Mouse (Mus musculus): ENCODE data around the gene Gna13. TPM values are rescaled to one million over a fixed set of nuclear protein-coding genes. Genes with fewer than 3 reads are reported as not detected.

The Gna13 gene
- polyA plus RNA-seq, 1 experiment = 22.0 TPM

GRCm38 (mm10) chr11:109422263-109422662 is 59.6 kb downstream of the Gna13 start:
- H3K27me3 ChIP-seq (ENCODE audit: control insufficient read depth, insufficient read depth, low read length) = no peaks in the 10 kb centered on the region
- DNase-seq (ENCODE audit: low read depth in 1 of 2, low spot score in 2 of 2) = no peak
- no peak overlapping the region for H3K4me3 ChIP-seq (ENCODE audit: extremely low read depth, insufficient read depth, insufficient read length)
- H3K4me1 ChIP-seq (ENCODE audit: control insufficient read depth, insufficient read depth, insufficient read length) = peaks cover 16% of the 10 kb centered on the region; the same call in 1 of the 2 replicates
- WGBS = 96% methylated on average over 4 of the region's 4 CpGs
- no peak for TF ChIP-seq POLR2A (IDR thresholded peaks at IDR 0.05; ENCODE audit: low read depth, low read length)
- no peak for TF ChIP-seq CTCF (IDR thresholded peaks at IDR 0.05; ENCODE audit: extremely low read depth, insufficient read depth, insufficient read length, insufficient replicate concordance)
- no peaks in the 10 kb centered on the region for H3K36me3 ChIP-seq (ENCODE audit: control insufficient read depth, insufficient read depth, low read length)
- H3K27ac ChIP-seq (ENCODE audit: insufficient read depth, low read length) = no peak overlapping the region

GRCm38 (mm10) chr11:109423294-109423693 is 60.7 kb downstream of the Gna13 start:
- H3K27ac ChIP-seq (ENCODE audit: insufficient read depth, low read length) = no peak overlapping the region
- no peaks in the 10 kb centered on the region for H3K36me3 ChIP-seq (ENCODE audit: control insufficient read depth, insufficient read depth, low read length)
- H3K27me3 ChIP-seq (ENCODE audit: control insufficient read depth, insufficient read depth, low read length) = no peaks in the 10 kb centered on the region
- no peak for DNase-seq (ENCODE audit: low read depth in 1 of 2, low spot score in 2 of 2)
- H3K4me1 ChIP-seq (ENCODE audit: control insufficient read depth, insufficient read depth, insufficient read length) = peaks cover 14% of the 10 kb centered on the region; the same call in 1 of the 2 replicates
- 75% methylated on average over 1 of the region's 1 CpGs for WGBS
- H3K4me3 ChIP-seq (ENCODE audit: extremely low read depth, insufficient read depth, insufficient read length) = no peak overlapping the region
- no peak for TF ChIP-seq CTCF (IDR thresholded peaks at IDR 0.05; ENCODE audit: extremely low read depth, insufficient read depth, insufficient read length, insufficient replicate concordance)
- TF ChIP-seq POLR2A (IDR thresholded peaks at IDR 0.05; ENCODE audit: low read depth, low read length) = no peak

GRCm38 (mm10) chr11:109425392-109426271 is 63.0 kb downstream of the Gna13 start, which contains the start of gene Amz2:
Amz2 (plus strand) TSS chr11:109425946.
- Histone ChIP-seq H3K36me3 (ENCODE audit: control insufficient read depth, insufficient read depth, low read length) (peaks cover 7% of the 10 kb centered on the region), H3K4me3 (ENCODE audit: extremely low read depth, insufficient read depth, insufficient read length) (peak within 1 kb of the TSS; percentile 58), H3K27ac (ENCODE audit: insufficient read depth, low read length) (peak within 1 kb of the TSS; percentile 87), H3K27me3 (ENCODE audit: control insufficient read depth, insufficient read depth, low read length) (no peaks in the 10 kb centered on the region), H3K4me1 (ENCODE audit: control insufficient read depth, insufficient read depth, insufficient read length) (peaks cover 14% of the 10 kb centered on the region; the same call in 1 of the 2 replicates)
- under 1% methylated on average over 65 of the region's 65 CpGs for WGBS
- TF ChIP-seq POLR2A (IDR thresholded peaks at IDR 0.05; ENCODE audit: low read depth, low read length) (peak; percentile 26), CTCF (IDR thresholded peaks at IDR 0.05; ENCODE audit: extremely low read depth, insufficient read depth, insufficient read length, insufficient replicate concordance) (peak; percentile 92)
- DNase-seq (ENCODE audit: low read depth in 1 of 2, low spot score in 2 of 2) = peak; percentile 98 to 99

- Histone ChIP-seq H3K27ac (ENCODE audit: insufficient read depth, low read length) (peak overlapping the region; percentile 87), H3K4me3 (ENCODE audit: extremely low read depth, insufficient read depth, insufficient read length) (peak overlapping the region; percentile 55), H3K36me3 (ENCODE audit: control insufficient read depth, insufficient read depth, low read length) (peaks cover 7% of the 10 kb centered on the region), H3K27me3 (ENCODE audit: control insufficient read depth, insufficient read depth, low read length) (no peaks in the 10 kb centered on the region), H3K4me1 (ENCODE audit: control insufficient read depth, insufficient read depth, insufficient read length) (peaks cover 12% of the 10 kb centered on the region)
- WGBS = 0% methylated on average over 11 of the region's 11 CpGs
- DNase-seq (ENCODE audit: low read depth in 1 of 2, low spot score in 2 of 2) = no peak
- TF ChIP-seq POLR2A (IDR thresholded peaks at IDR 0.05; ENCODE audit: low read depth, low read length) = no peak
- TF ChIP-seq CTCF (IDR thresholded peaks at IDR 0.05; ENCODE audit: extremely low read depth, insufficient read depth, insufficient read length, insufficient replicate concordance) = no peak
These were observed 63.6 kb downstream of the Gna13 start for GRCm38 (mm10) chr11:109426272-109426586.

GRCm38 (mm10) chr11:109427353-109427752 is 64.7 kb downstream of the Gna13 start:
- Histone ChIP-seq H3K4me1 (ENCODE audit: control insufficient read depth, insufficient read depth, insufficient read length) (peaks cover 11% of the 10 kb centered on the region), H3K27me3 (ENCODE audit: control insufficient read depth, insufficient read depth, low read length) (no peaks in the 10 kb centered on the region), H3K4me3 (ENCODE audit: extremely low read depth, insufficient read depth, insufficient read length) (no peak overlapping the region), H3K36me3 (ENCODE audit: control insufficient read depth, insufficient read depth, low read length) (peaks cover 7% of the 10 kb centered on the region), H3K27ac (ENCODE audit: insufficient read depth, low read length) (no peak overlapping the region)
- no peak for TF ChIP-seq CTCF (IDR thresholded peaks at IDR 0.05; ENCODE audit: extremely low read depth, insufficient read depth, insufficient read length, insufficient replicate concordance)
- TF ChIP-seq POLR2A (IDR thresholded peaks at IDR 0.05; ENCODE audit: low read depth, low read length) = no peak
- 97% methylated on average over 5 of the region's 5 CpGs for WGBS
- DNase-seq (ENCODE audit: low read depth in 1 of 2, low spot score in 2 of 2) = no peak

GRCm38 (mm10) chr11:109434233-109434798 is 71.7 kb downstream of the Gna13 start:
- Histone ChIP-seq H3K27me3 (ENCODE audit: control insufficient read depth, insufficient read depth, low read length) (no peaks in the 10 kb centered on the region), H3K36me3 (ENCODE audit: control insufficient read depth, insufficient read depth, low read length) (peaks cover 5% of the 10 kb centered on the region), H3K27ac (ENCODE audit: insufficient read depth, low read length) (no peak overlapping the region), H3K4me3 (ENCODE audit: extremely low read depth, insufficient read depth, insufficient read length) (no peak overlapping the region), H3K4me1 (ENCODE audit: control insufficient read depth, insufficient read depth, insufficient read length) (peaks cover 19% of the 10 kb centered on the region)
- no peak for DNase-seq (ENCODE audit: low read depth in 1 of 2, low spot score in 2 of 2)
- no peak for TF ChIP-seq POLR2A (IDR thresholded peaks at IDR 0.05; ENCODE audit: low read depth, low read length)
- no peak for TF ChIP-seq CTCF (IDR thresholded peaks at IDR 0.05; ENCODE audit: extremely low read depth, insufficient read depth, insufficient read length, insufficient replicate concordance)
- 73% methylated on average over 16 of the region's 16 CpGs for WGBS

All from spleen, adult 2 months (tissue).